19 mouse cellular contexts compared by ENCODE assay signal in genomic region chr2:125276692-125277091, GRCm38 (mm10). TPM values are rescaled to one million over a fixed set of nuclear protein-coding genes. Genes with fewer than 3 reads are reported as not detected.
DNase-seq lines count a peak whose midpoint lies in the region; ATAC-seq and TF ChIP-seq lines count a peak whose summit lies in the region.
"Had no signal": no experiment of that assay in that cellular context is flagged by ENCODE, and none has a peak within 500 bp of the region (broad histone marks: within the 10 kb centered on the region; RNA-seq: fewer than 3 reads in every experiment).

No protein-coding gene starts in this region.

- no peaks in the 10 kb centered on the region for H3K4me1 ChIP-seq in lung, postnatal 0 days (ENCODE audit: insufficient read depth, low read depth, low read length)
- peaks cover 3% of the 10 kb centered on the region for H3K4me1 ChIP-seq in lung, adult 2 months (ENCODE audit: control insufficient read depth, insufficient read depth, low read length)

- 63% methylated on average over 5 of the region's 5 CpGs for WGBS in lung, postnatal 0 days
- WGBS in lung, adult 2 months: 78% methylated on average over 5 of the region's 5 CpGs

- H3K9me3 ChIP-seq in lung, postnatal 0 days (ENCODE audit: low read length): no peaks in the 10 kb centered on the region
- H3K9me3 ChIP-seq: G1E had no signal

- H3K4me3 ChIP-seq in lung, postnatal 0 days (ENCODE audit: low read depth, low read length): no peak overlapping the region
- H3K4me3 ChIP-seq in lung, adult 2 months (replicated peaks; ENCODE audit: extremely low read depth, low read depth, low read length): no peak overlapping the region

- no peak for TF ChIP-seq EP300 in lung, postnatal 0 days (IDR thresholded peaks at IDR 0.05)

- ATAC-seq in lung, postnatal 0 days: peak; percentile 52
- ATAC-seq: activated CD4-positive, CD25-positive, alpha-beta regulatory T cell, adult 4 months; CD4-positive, CD25-positive, alpha-beta regulatory T cell, adult 4 months; Patski had no signal

- TF ChIP-seq CTCF in lung, postnatal 0 days (IDR thresholded peaks at IDR 0.05): no peak
- no peak for TF ChIP-seq CTCF in lung, adult 2 months (IDR thresholded peaks at IDR 0.05; ENCODE audit: insufficient read depth, low read length)

- no peak for TF ChIP-seq POLR2A in lung, adult 2 months (IDR thresholded peaks at IDR 0.05; ENCODE audit: borderline replicate concordance, extremely low read depth, low read depth, low read length)

- H3K36me3 ChIP-seq in lung, postnatal 0 days (ENCODE audit: insufficient read depth, low read length): no peaks in the 10 kb centered on the region
- H3K36me3 ChIP-seq: G1E had no signal

- no peaks in the 10 kb centered on the region for H3K27me3 ChIP-seq in lung, postnatal 0 days (replicated peaks; ENCODE audit: insufficient read depth, low read length)
- H3K27me3 ChIP-seq: CH12.LX, Patski had no signal

- peak; percentile 82 for DNase-seq in lung, postnatal 0 days (ENCODE audit: low spot score)
- no peak for DNase-seq in lung, adult 2 months
- DNase-seq in lung, postnatal 10 days: peak; percentile 29
- DNase-seq in lung, postnatal 25 days (ENCODE audit: low spot score): no peak
- DNase-seq: adrenal gland, adult 2 months; adrenal gland, adult 8-10 months; adrenal gland, postnatal 10 days; adrenal gland, postnatal 14 days; adrenal gland, postnatal 25 days; adrenal gland, postnatal 36 days; B cell, adult 2 months; cerebellum, adult 11 months; cerebellum, adult 11-12 months; cerebellum, adult 18-20 months had no signal

- 0 out of 2 replicates have a peak overlapping the region, but pooled peaks have one; percentile 29 for H3K27ac ChIP-seq in lung, postnatal 0 days (ENCODE audit: low read length)

- no peak overlapping the region for H3K9ac ChIP-seq in lung, postnatal 0 days (replicated peaks; ENCODE audit: low read depth)

- H3K4me2 ChIP-seq in lung, postnatal 0 days (replicated peaks; ENCODE audit: low read depth, low read length): no peak overlapping the region

RNA-seq across cellular contexts. Expression of gene Dut, which starts 29.7 kb away (rescaled TPM):
- 40.1 and 40.5 TPM in 2 replicates for polyA plus RNA-seq in lung, postnatal 0 days (2015; fragmentation: Nextera tagmentation; extraction: Ambion mirVana)
- 15.1 and 21.2 TPM in 2 replicates for polyA plus RNA-seq in lung, adult 2 months (2012; rRNA removed)

Comparison
In these comparisons a context has a peak if more than half of its experiments do, and no peak if none do; other contexts are left out.
1. DNase-seq: peak in lung, postnatal 0 days (single experiment) and lung, postnatal 10 days (single experiment); none in lung, adult 2 months (single experiment) and lung, postnatal 25 days (single experiment).